Mouse (Mus musculus) stomach, postnatal 0 days (tissue): ENCODE measurements around the gene Anp32a. TPM values are rescaled to one million over a fixed set of nuclear protein-coding genes. Genes with fewer than 3 reads are reported as not detected.

Experiments used
- ATAC-seq: fragments of 200-750 bp; cut with Nextera tagmentation; 2 replicates; pipeline ENCODE4 v1.8.0; 2017; ENCODE audit not compliant: low FRiP score, low TSS enrichment
- DNase-seq: peaks from one replicate; pipeline ENCODE4 v3.0.0-alpha.2; 2016; ENCODE audit warnings: low spot score
- H3K27ac ChIP-seq: fragments of 300-500 bp; sonication (generic); replicated peaks from 2 replicates; pipeline ENCODE4 v1.5.1; 2014; ENCODE audit warnings: mild to moderate bottlenecking, control low read depth
- H3K27me3 ChIP-seq: fragments of 300-500 bp; sonication (generic); 2 replicates; pipeline ENCODE4 v1.6.1; 2014; ENCODE audit warnings: low read length; ENCODE audit not compliant: control insufficient read depth, insufficient read depth
- H3K36me3 ChIP-seq: fragments of 300-500 bp; sonication (generic); 2 replicates; pipeline ENCODE4 v1.6.1; 2014; ENCODE audit warnings: low read length, mixed read lengths; ENCODE audit not compliant: control insufficient read depth, insufficient read depth
- H3K4me1 ChIP-seq: fragments of 300-500 bp; sonication (generic); replicated peaks from 2 replicates; pipeline ENCODE4 v1.6.1; 2014; ENCODE audit warnings: antibody characterized with exemption; ENCODE audit not compliant: control insufficient read depth, insufficient read depth
- H3K4me2 ChIP-seq: fragments of 300-500 bp; sonication (generic); replicated peaks from 2 replicates; pipeline ENCODE4 v1.6.1; 2014; ENCODE audit warnings: low read depth, mild to moderate bottlenecking, control low read depth, moderate library complexity
- H3K4me3 ChIP-seq: fragments of 300-500 bp; sonication (generic); 2 replicates; pipeline ENCODE4 v1.5.1; 2014; ENCODE audit warnings: low read depth, low read length, control low read depth
- H3K9ac ChIP-seq: fragments of 300-500 bp; sonication (generic); 2 replicates; pipeline ENCODE4 v1.6.1; 2014; ENCODE audit warnings: mild to moderate bottlenecking, low read length, control low read depth, mixed read lengths
- H3K9me3 ChIP-seq: fragments of 300-500 bp; sonication (generic); 2 replicates; pipeline ENCODE4 v1.6.1; 2016; ENCODE audit warnings: low read length; ENCODE audit not compliant: control insufficient read depth
- CTCF ChIP-seq: IDR thresholded peaks from 2 replicates; pipeline ENCODE4 v1.5.1; 2016; ENCODE audit warnings: antibody characterized with exemption, low read depth, mild to moderate bottlenecking, moderate library complexity
- EP300 ChIP-seq: optimal IDR thresholded peaks from 2 replicates; pipeline ENCODE3; 2016; ENCODE audit warnings: antibody characterized with exemption
- WGBS: fragments of 180-500 bp; shearing (Covaris S2); extraction: QIAGEN DNeasy Blood & Tissue Kit; methylation state at CpG from one replicate; pipeline ENCODE4 v1.1.7; 2014; 5-methylcytosine and 5-hydroxymethylcytosine counted together
- polyA plus RNA-seq: library from polyadenylated mRNA; unstranded; fragments of >200 nt; fragmentation: Nextera tagmentation; extraction: Ambion mirVana; gene quantifications from 2 replicates; pipeline ENCODE4 v1.2.1, GENCODE M21; 2015

The Anp32a gene
- 67.9 and 89.9 TPM in 2 replicates for polyA plus RNA-seq

GRCm38 (mm10) chr9:62341123-62341486, at the start of gene Anp32a:
Anp32a (plus strand) TSS chr9:62341293.
- H3K36me3 ChIP-seq = no peaks in the 10 kb centered on the region
- 1% methylated on average over 28 of the region's 34 CpGs for WGBS
- peak; percentile 93 for ATAC-seq

GRCm38 (mm10) chr9:62295006-62295698, 45.9 kb upstream of the Anp32a start:
- WGBS = 23% methylated on average over 7 of the region's 7 CpGs
- no peak overlapping the region for H3K4me3 ChIP-seq
- no peak overlapping the region for H3K9ac ChIP-seq
- TF ChIP-seq EP300 = no peak
- peak; percentile 97 for TF ChIP-seq CTCF
- no peak overlapping the region for H3K4me2 ChIP-seq
- ATAC-seq (no peak), DNase-seq (peak; percentile 81)
- H3K27me3 ChIP-seq = no peaks in the 10 kb centered on the region
- H3K36me3 ChIP-seq = no peaks in the 10 kb centered on the region
- no peak overlapping the region for H3K27ac ChIP-seq
- H3K9me3 ChIP-seq = no peaks in the 10 kb centered on the region
- H3K4me1 ChIP-seq = no peaks in the 10 kb centered on the region

More at GRCm38 (mm10) chr9:62341123-62341486, at the start of gene Anp32a:
- 0 out of 2 replicates have a peak, but pooled peaks have one; percentile 7 for TF ChIP-seq CTCF
- TF ChIP-seq EP300 = peak; percentile 96
- DNase-seq = peak; percentile 97
- H3K4me2 ChIP-seq = peak within 1 kb of the TSS; percentile 98
- H3K27ac ChIP-seq = peak within 1 kb of the TSS; percentile 99
- peak within 1 kb of the TSS; percentile 89 for H3K4me3 ChIP-seq
- no peaks in the 10 kb centered on the region for H3K9me3 ChIP-seq
- no peaks in the 10 kb centered on the region for H3K27me3 ChIP-seq
- peak within 1 kb of the TSS; percentile 97 for H3K9ac ChIP-seq
- peaks cover 5% of the 10 kb centered on the region; the same call in 1 of the 2 replicates for H3K4me1 ChIP-seq

DNA sequence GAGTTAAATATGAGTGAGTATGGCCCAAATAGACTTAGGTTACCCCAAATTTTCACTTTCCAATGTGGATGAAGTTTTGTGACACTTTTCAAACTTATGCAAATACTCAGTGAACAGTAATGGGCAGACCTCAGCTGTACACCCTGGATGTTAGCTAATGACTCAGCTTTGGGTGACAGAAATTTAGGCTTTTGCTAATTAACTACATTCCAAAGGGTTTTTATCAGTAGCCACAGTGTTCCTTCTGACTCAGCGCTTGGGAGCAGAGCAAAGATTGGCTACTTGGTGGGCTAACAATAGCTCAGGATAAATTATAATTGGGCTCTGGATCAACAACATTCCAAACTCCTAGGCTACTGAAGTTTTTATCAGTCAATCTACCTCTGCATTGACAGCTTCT, 44.2 kb upstream of the Anp32a start:
- WGBS = 52% methylated on average over 1 of the region's 1 CpGs
- Histone ChIP-seq H3K4me1 (no peaks in the 10 kb centered on the region), H3K4me2 (no peak overlapping the region), H3K9ac (no peak overlapping the region), H3K9me3 (no peaks in the 10 kb centered on the region), H3K4me3 (no peak overlapping the region), H3K27ac (no peak overlapping the region), H3K27me3 (no peaks in the 10 kb centered on the region), H3K36me3 (no peaks in the 10 kb centered on the region)
- DNase-seq (no peak), ATAC-seq (no peak)
- no peak for TF ChIP-seq CTCF
- TF ChIP-seq EP300 = no peak

GRCm38 (mm10) chr9:62315556-62315955, 25.5 kb upstream of the Anp32a start:
- Histone ChIP-seq H3K9me3 (no peaks in the 10 kb centered on the region), H3K9ac (no peak overlapping the region), H3K36me3 (no peaks in the 10 kb centered on the region), H3K4me1 (no peaks in the 10 kb centered on the region), H3K27me3 (no peaks in the 10 kb centered on the region), H3K4me3 (no peak overlapping the region), H3K4me2 (no peak overlapping the region), H3K27ac (no peak overlapping the region)
- DNase-seq (no peak), ATAC-seq (no peak)
- TF ChIP-seq EP300 (no peak), CTCF (no peak)
- 93% methylated on average over 6 of the region's 6 CpGs for WGBS

GRCm38 (mm10) chr9:62318729-62319128, 22.4 kb upstream of the Anp32a start:
- 80% methylated on average over 4 of the region's 4 CpGs for WGBS

GRCm38 (mm10) chr9:62323816-62324215, 17.3 kb upstream of the Anp32a start:
- DNase-seq = no peak
- 67% methylated on average over 1 of the region's 1 CpGs for WGBS
- H3K9me3 ChIP-seq = no peaks in the 10 kb centered on the region
- no peak for TF ChIP-seq CTCF
- TF ChIP-seq EP300 = no peak
- H3K4me2 ChIP-seq = no peak overlapping the region
- no peaks in the 10 kb centered on the region for H3K27me3 ChIP-seq
- ATAC-seq = no peak
- no peak overlapping the region for H3K9ac ChIP-seq
- H3K36me3 ChIP-seq = no peaks in the 10 kb centered on the region
- H3K4me1 ChIP-seq = no peaks in the 10 kb centered on the region
- H3K27ac ChIP-seq = no peak overlapping the region
- no peak overlapping the region for H3K4me3 ChIP-seq

More at GRCm38 (mm10) chr9:62318729-62319128, 22.4 kb upstream of the Anp32a start:
- H3K9ac ChIP-seq = no peak overlapping the region
- H3K9me3 ChIP-seq = no peaks in the 10 kb centered on the region
- H3K4me1 ChIP-seq = no peaks in the 10 kb centered on the region
- no peak for ATAC-seq
- H3K27me3 ChIP-seq = no peaks in the 10 kb centered on the region
- H3K36me3 ChIP-seq = no peaks in the 10 kb centered on the region
- DNase-seq = no peak
- no peak for TF ChIP-seq EP300
- peak; percentile 54 for TF ChIP-seq CTCF
- H3K4me3 ChIP-seq = no peak overlapping the region
- H3K27ac ChIP-seq = no peak overlapping the region
- H3K4me2 ChIP-seq = no peak overlapping the region
